Mouse (Mus musculus) layer of hippocampus, postnatal 25 days (tissue): ENCODE measurements around the gene Hnrnpd. TPM values are rescaled to one million over a fixed set of nuclear protein-coding genes. Genes with fewer than 3 reads are reported as not detected.

ENCODE experiments used
- DNase-seq, 2 experiments: peaks; one replicate each; pipeline ENCODE4 v3.0.0; 2022; ENCODE audit warnings: mixed read lengths in 2 of 2, low spot score in 1 of 2; ENCODE audit errors: extremely low spot score in 1 of 2
- total RNA-seq, 2 experiments: library from RNA; stranded (reverse); gene quantifications; 2 replicates each; pipeline ENCODE4 v1.2.3; 2021

Hnrnpd gene
- total RNA-seq, 2 experiments from 2014 or later, result 179 to 219 TPM

DNA sequence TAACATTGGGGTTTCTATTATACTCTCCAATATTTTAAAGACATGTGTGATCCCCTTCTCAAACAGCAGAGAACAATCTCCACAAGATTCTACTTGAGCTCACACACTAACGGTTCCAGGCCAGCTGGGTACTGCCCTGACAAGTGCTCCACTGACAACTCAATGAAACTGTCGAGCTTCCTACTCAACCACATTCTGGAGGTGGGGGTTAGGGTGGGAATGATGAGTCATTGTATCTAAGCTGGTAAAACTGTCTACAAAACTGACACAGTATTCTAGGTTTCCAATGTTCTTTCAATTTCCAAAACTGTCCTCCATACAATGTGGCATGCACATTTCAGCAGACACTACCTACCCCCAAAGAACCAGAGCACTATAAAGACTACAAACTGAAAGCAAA is 4.8 kb downstream of the Hnrnpd start:
- DNase-seq, result no peak

DNA sequence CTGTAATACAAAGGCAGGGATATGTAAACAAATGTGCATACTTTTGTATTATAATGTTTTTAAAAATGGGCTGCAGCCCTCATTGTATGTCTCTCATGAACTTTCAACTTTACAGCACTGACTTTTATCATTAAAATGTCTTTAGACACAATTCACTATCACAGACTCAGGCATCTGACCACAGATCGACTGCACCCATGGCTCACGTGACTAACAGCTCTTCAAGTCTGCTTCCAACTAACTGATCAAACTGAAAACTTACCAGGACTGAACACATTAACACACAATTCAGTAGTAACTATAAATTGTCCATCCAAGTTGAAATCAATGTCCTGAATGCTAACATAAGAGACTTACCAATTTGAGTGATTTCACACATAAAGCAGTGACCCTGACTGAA is 18.8 kb downstream of the Hnrnpd start:
- DNase-seq, result no peak

DNA sequence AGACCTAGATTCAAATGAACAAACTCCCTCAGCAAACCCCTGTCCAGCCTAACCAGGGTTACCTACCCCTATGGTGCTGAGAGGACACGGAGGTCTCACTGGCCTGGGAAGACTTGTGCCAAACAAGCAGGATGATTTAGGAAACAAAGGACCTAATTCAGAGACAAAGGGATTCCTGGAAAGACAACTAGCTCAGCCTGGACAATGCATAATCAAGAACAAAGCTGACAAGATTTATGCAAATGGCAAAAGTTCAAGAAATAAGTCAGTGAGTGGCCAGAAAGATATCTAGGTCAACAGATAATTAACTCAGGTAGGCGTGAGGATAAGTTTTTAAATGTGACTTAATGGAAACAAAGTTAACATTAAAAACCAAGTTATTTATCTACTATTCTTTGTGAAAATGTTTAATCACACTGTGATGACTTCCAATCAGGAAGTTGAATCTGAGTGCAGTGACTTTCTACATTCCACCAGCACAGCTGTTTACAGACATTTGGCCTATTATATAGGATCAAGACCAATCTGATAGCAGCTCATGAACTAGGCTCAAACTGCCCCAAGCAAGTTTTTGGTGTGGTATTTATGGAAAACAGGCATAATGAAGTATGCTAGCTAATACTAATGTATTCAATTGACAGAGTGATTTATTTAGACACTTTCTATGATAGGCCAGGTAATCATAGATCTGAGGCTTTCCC is 19.4 kb downstream of the Hnrnpd start:
- no peak for DNase-seq

DNA sequence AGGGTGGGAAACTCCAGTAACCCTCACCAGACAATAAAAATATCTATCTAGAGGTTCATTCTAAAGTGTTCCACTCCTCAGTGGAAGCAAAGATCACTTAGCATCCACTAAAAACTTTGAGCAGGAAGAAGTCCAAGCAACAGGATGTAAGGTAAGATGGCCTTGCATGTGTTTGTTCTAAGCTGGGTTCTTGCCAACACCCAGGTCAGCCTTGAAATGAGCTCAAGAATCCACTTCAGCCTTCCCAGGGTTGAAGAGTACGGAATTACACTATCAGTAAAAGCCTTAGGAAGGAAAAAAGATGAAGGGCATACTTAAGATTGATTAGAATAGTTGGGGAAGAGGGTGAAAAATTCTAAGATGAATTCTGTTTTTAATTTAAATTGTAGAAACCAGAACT is 20.1 kb downstream of the Hnrnpd start:
- DNase-seq, result no peak

DNA sequence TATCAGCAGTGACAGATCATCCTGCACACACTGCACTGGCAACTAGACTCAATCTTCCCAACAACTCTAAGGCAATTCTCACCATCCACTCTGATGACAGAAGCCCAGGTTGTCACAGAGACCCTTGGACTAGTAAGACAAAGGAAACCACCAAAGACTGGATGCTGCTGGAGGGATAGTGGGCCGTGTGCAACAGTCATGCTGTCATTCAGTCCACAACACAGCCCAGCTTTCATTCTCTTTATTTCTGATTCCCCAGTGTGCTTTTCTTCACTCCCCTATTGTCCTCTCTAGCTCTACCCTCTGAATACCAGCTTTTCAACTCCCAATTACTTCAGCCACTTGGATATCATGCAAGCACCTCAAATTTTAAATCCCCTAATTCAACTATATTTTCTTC is 24.9 kb downstream of the Hnrnpd start:
- DNase-seq, result no peak

DNA sequence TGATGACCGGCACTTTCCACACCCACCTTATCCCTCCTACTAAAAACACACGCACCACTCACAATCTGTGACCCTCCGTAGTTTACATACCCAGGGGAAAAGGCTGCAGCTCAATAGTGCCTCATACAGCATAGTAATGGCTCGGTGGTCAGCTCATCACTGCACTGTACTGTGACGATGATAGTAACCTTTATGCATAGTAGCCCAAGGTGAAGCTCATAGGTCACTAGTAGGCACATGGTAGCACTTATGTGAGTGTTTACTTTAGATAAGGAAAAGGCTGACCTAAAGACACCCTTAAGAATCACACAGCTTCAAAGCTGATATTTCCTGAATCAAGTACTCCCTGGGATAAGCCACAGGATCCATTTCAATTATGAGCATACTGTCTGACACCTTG is 26.2 kb downstream of the Hnrnpd start:
- DNase-seq, result no peak

DNA sequence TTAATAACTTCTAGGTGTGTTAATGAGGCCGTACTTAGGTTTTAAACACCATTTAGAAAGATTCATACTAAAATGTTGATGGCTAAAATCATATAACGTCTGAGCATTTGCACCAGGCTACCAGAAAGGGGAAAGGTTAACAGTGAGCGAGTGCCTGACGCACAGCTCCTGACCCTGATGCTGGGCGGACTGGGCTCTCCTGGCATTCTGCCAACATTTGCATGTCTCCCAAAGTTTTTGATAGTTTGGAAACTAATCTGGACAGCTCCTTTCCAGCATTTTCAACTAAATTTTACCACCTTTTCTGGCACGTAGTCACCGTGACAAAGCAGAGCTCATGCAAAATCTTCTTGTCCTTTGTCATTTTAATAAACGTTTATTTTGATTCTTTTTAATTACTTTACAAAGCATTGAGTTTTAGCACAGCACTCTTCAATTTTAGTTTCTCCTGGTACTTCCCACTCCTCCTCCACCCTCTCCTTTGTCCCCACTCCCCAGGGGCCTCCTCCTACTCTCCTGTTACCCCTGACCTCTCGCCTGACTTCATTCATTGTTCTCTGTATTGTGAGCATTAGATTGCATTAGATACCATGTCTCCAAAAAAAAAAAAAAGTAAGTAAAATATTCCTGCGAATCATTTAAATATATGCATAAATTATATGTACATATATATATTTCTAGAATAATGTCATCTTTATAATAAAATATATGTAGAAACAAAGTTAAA is 36.8 kb downstream of the Hnrnpd start:
- DNase-seq, result no peak

DNA sequence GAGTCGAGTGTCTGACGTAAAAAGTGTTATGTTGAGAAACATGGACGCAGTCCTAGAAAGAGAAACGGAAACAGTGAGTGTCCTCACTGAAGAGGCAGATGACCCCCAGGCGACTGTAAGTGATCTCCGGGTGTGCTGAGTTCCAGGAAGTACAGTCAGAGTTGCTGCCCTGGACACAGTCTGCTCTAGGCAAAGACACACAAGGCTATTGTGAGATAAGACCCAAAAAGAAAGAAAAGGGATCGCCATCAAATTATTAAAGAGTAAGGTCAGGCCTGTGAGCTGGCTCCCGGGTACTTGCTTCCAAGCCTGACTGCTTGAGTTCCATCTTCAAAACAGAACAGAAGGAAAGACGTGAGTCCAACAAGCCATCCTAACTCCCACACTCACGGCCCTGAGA is 37.5 kb downstream of the Hnrnpd start:
- no peak for DNase-seq

DNA sequence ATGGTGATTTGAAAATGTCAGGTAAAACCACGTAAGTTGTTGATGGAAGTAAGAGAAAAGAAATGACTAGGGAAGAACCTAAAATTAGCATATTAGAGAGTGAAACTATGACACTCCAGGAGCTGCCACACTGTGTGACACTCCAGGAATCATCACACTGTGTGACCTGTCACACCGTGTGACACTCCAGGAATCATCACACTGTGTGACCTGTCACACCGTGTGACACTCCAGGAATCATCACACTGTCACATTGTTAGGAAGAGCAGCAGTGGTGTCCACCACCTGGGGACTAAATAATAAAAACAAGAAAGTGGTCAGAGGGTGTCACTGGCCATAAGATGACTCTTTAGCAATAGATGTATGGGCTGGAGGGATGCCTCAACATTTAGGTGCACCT is 39.3 kb downstream of the Hnrnpd start:
- DNase-seq, result no peak

DNA sequence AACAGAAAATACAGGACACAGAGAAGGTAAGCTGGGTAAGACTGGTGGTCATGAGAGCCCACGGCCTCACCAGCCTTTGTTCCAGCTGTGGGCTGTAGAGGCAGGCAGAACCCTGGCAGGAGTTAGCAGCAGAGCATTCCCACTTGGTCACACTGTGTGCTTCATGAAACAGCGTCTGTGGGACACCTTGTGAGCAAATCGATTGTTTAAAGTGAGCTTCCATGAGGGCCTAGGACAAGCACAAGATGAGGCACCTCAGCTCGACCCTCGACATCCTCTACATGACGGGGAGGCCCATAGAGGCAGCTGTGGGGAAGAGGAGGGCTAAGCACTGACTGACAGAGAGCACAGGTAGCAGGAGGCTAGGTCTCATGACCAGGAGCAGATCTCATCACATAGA is 46.8 kb downstream of the Hnrnpd start:
- DNase-seq, result no peak

DNA sequence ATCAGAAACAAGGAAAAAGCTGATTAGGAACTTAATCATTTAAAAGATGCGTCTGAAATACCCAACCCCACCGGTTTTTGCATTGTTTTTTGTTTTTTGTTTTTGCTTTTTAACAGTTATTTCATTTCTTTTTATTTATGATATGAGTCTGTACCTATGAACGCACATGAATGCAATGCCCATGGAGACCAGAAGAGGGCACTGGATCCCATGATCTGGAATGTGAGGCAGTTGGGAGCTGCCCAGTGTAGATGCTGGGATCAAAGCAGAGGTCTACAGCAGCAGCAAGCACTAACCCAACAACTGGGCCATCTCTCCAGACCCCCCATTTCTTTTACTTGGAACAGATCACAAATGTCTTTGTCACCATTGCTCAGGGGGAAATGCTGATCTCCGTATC is 50.8 kb downstream of the Hnrnpd start:
- peak in 1 of 2 experiments; percentile 35 for DNase-seq

DNA sequence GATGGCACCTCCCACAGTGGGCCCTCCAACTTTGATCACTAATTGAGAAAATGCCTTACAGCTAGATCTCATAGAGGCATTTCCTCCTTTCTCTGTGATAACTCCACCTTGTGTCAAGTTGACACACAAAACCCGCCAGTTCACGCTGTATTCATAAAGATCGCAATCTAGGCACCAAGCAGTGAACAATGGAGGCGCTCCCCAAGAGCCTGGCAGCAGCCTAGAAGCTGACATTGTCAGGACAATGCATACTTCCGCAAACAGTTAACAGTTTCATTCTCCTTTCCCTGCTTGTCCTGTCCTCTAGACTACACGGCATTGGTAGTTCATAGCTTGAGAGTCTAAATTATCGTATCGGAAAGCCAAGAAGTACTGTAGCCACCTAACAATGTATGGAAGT is 56.7 kb downstream of the Hnrnpd start:
- no peak for DNase-seq

DNA sequence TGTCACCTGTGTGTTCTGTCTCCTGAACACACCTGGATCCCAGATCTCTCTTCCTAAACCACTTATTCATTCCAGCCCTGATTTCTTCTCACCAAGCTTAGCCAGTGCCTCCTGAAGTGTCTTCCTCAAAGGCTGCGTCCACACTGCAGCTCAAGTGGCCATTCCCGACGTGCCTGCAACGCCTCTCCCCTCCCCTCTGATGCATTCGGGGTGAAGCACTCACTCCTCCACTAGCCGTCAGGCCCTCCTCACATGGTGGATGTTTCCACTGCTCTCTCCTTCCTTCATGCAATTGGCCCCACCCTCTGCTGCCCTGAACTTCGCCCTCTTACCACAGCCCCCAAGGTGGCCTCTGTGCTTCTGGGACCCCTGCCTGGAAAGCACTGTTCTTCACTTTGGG is 63.2 kb downstream of the Hnrnpd start:
- no peak for DNase-seq

DNA sequence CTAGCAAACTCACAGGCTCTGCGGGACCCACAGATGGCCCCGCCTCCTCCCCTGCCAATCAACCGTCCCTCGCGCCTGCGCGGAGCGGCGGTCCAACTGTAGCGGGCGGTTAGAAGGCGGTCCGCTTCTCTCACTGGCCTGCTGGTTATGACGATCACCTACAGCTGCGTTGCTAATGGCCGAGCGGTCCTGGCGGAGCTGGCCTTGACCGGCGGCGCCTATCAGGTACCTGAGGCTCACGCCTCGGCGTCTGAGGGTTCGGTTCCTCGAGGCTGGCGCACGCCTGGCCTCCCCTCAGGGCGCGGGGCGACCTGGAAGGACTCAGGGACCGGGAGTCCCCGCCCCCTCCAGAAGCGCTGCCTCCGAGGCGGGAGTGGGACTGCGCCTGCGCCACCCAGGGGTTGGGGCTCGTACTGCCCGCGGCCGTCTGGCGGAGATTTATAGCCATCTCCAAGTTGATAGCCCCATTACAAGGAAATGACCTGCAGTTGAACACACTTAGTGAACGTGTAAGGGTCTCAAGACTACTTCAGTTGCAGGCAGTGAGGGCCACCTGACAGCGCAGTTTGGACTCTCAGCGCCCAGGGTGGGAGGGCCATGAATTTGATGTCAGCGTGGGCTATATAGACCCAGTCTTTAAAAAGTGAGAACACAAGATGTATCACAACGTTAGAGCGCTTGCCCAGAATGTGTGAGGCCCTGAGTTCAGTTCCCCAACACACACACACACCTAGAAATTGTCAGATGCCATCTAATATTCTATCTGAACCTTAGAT is 72.4 kb downstream of the Hnrnpd start, which contains the start of gene Vamp9:
Vamp9 (plus strand) TSS at position 74 of the 776 bp plus-strand sequence.
- DNase-seq, result peak; percentile 88 to 91

Other genes starting within 250 kb of the Hnrnpd start
- gene Rasgef1b, start 249.9 kb downstream of the Hnrnpd start, total RNA-seq, result 10 to 100 TPM; 15.9 to 17.6 TPM
- under 1 TPM in 1 of 2 experiments, not detected in 1; 0.71 TPM for gene Vamp9, start 72.7 kb downstream of the Hnrnpd start, total RNA-seq
- gene 4930524J08Rik, start 123 bp upstream of the Hnrnpd start, total RNA-seq, result 1 to 10 TPM; 1.6 to 2.1 TPM
- 100 to 1,000 TPM; 161 to 197 TPM for gene Hnrnpdl, start 60.7 kb upstream of the Hnrnpd start, total RNA-seq
- gene Enoph1, start 61.0 kb upstream of the Hnrnpd start, total RNA-seq, result 10 to 100 TPM; 50.2 to 54.9 TPM
- 10 to 100 TPM; 76.7 to 79.5 TPM for gene Tmem150c, start 180.9 kb upstream of the Hnrnpd start, total RNA-seq